Mouse (Mus musculus) E14TG2a.4 (cell line): ENCODE data around the gene Coq8b.

ENCODE experiments used
- H3K27me3 ChIP-seq: 2 replicates; pipeline ENCODE4 v1.6.1; 2014; ENCODE audit warnings: low read length, control low read depth; ENCODE audit not compliant: insufficient read depth
- H3K36me3 ChIP-seq: 2 replicates; pipeline ENCODE4 v1.6.1; 2014; ENCODE audit warnings: low read length, control low read depth; ENCODE audit not compliant: insufficient read depth
- H3K4me1 ChIP-seq: replicated peaks from 2 replicates; pipeline ENCODE4 v1.6.1; 2014; ENCODE audit warnings: low read depth, low read length, control low read depth
- H3K4me3 ChIP-seq: replicated peaks from 2 replicates; pipeline ENCODE4 v1.5.1; 2014; ENCODE audit warnings: mild to moderate bottlenecking, low read length
- H3K9me3 ChIP-seq: 2 replicates; pipeline ENCODE4 v1.6.1; 2014; ENCODE audit warnings: low read length, control low read depth
- CTCF ChIP-seq: conservative IDR thresholded peaks from 2 replicates; pipeline ENCODE4 v1.5.1; 2014; ENCODE audit warnings: low read length
- NANOG ChIP-seq: IDR thresholded peaks from 2 replicates; pipeline ENCODE4 v1.6.1; 2014; ENCODE audit warnings: borderline replicate concordance, low read length, mixed read lengths
- POU5F1 ChIP-seq: IDR thresholded peaks from 2 replicates; pipeline ENCODE4 v1.6.1; 2014; ENCODE audit warnings: low read length, borderline replicate concordance

Coq8b gene

GRCm38 (mm10) chr7:27271423-27271822 is 38.6 kb downstream of the Coq8b start:
- TF ChIP-seq CTCF, result peak; percentile 43
- no peak for TF ChIP-seq POU5F1
- no peak for TF ChIP-seq NANOG
- Histone ChIP-seq H3K36me3 (peaks cover 54% of the 10 kb centered on the region), H3K4me1 (peaks cover 50% of the 10 kb centered on the region), H3K27me3 (no peaks in the 10 kb centered on the region), H3K9me3 (no peaks in the 10 kb centered on the region), H3K4me3 (no peak overlapping the region)

GRCm38 (mm10) chr7:27273739-27274351 is 41.0 kb downstream of the Coq8b start:
- Histone ChIP-seq H3K36me3 (peaks cover 64% of the 10 kb centered on the region), H3K4me1 (peaks cover 39% of the 10 kb centered on the region), H3K9me3 (no peaks in the 10 kb centered on the region), H3K4me3 (peak overlapping the region; percentile 72), H3K27me3 (no peaks in the 10 kb centered on the region)
- no peak for TF ChIP-seq POU5F1
- peak; percentile 75 for TF ChIP-seq CTCF

GRCm38 (mm10) chr7:27274916-27275315 is 42.1 kb downstream of the Coq8b start:
- no peak overlapping the region for H3K4me3 ChIP-seq
- H3K4me1 ChIP-seq, result peaks cover 34% of the 10 kb centered on the region
- H3K36me3 ChIP-seq, result peaks cover 64% of the 10 kb centered on the region
- no peaks in the 10 kb centered on the region for H3K27me3 ChIP-seq
- no peak for TF ChIP-seq POU5F1
- TF ChIP-seq CTCF, result no peak
- TF ChIP-seq NANOG, result no peak
- no peaks in the 10 kb centered on the region for H3K9me3 ChIP-seq

GRCm38 (mm10) chr7:27276021-27276420 is 43.2 kb downstream of the Coq8b start:
- no peak overlapping the region for H3K4me3 ChIP-seq
- peaks cover 65% of the 10 kb centered on the region for H3K36me3 ChIP-seq

GRCm38 (mm10) chr7:27277191-27277590 is 44.4 kb downstream of the Coq8b start:
- peaks cover 73% of the 10 kb centered on the region for H3K36me3 ChIP-seq
- no peaks in the 10 kb centered on the region for H3K9me3 ChIP-seq
- no peaks in the 10 kb centered on the region for H3K27me3 ChIP-seq
- H3K4me1 ChIP-seq, result peaks cover 53% of the 10 kb centered on the region
- no peak overlapping the region for H3K4me3 ChIP-seq
- TF ChIP-seq POU5F1, result no peak
- peak; percentile 33 for TF ChIP-seq CTCF

More at GRCm38 (mm10) chr7:27276021-27276420, 43.2 kb downstream of the Coq8b start:
- H3K27me3 ChIP-seq, result no peaks in the 10 kb centered on the region
- TF ChIP-seq NANOG, result no peak
- no peak for TF ChIP-seq POU5F1
- no peak for TF ChIP-seq CTCF
- H3K4me1 ChIP-seq, result peaks cover 41% of the 10 kb centered on the region
- H3K9me3 ChIP-seq, result no peaks in the 10 kb centered on the region

GRCm38 (mm10) chr7:27281717-27282116 is 48.9 kb downstream of the Coq8b start:
- no peaks in the 10 kb centered on the region for H3K9me3 ChIP-seq
- peaks cover 50% of the 10 kb centered on the region for H3K36me3 ChIP-seq
- H3K4me1 ChIP-seq, result peaks cover 54% of the 10 kb centered on the region
- peak overlapping the region; percentile 60 for H3K4me3 ChIP-seq
- H3K27me3 ChIP-seq, result no peaks in the 10 kb centered on the region
- no peak for TF ChIP-seq POU5F1
- no peak for TF ChIP-seq CTCF
- TF ChIP-seq NANOG, result no peak

- TF ChIP-seq CTCF (no peak), POU5F1 (no peak), NANOG (no peak)
- H3K9me3 ChIP-seq, result no peaks in the 10 kb centered on the region
- peaks cover 50% of the 10 kb centered on the region for H3K4me1 ChIP-seq
- no peaks in the 10 kb centered on the region for H3K27me3 ChIP-seq
- H3K36me3 ChIP-seq, result peaks cover 44% of the 10 kb centered on the region
- H3K4me3 ChIP-seq, result peak overlapping the region; percentile 60
These were observed 49.4 kb downstream of the Coq8b start for GRCm38 (mm10) chr7:27282225-27282624.

GRCm38 (mm10) chr7:27284865-27285697 is 52.3 kb downstream of the Coq8b start:
- H3K4me1 ChIP-seq, result peaks cover 46% of the 10 kb centered on the region
- H3K9me3 ChIP-seq, result peaks cover 4% of the 10 kb centered on the region; the same call in 1 of the 2 replicates
- TF ChIP-seq CTCF (peak; percentile 65), NANOG (0 out of 2 replicates have a peak, but pooled peaks have one; percentile 26), POU5F1 (no peak)
- peak overlapping the region; percentile 74 for H3K4me3 ChIP-seq
- no peaks in the 10 kb centered on the region for H3K27me3 ChIP-seq
- peaks cover 16% of the 10 kb centered on the region for H3K36me3 ChIP-seq
